Mouse (Mus musculus): ENCODE data around the gene Ermap.
A peak's percentile ranks its signal among the peaks of the same experiment; 100 is the strongest.

DNA sequence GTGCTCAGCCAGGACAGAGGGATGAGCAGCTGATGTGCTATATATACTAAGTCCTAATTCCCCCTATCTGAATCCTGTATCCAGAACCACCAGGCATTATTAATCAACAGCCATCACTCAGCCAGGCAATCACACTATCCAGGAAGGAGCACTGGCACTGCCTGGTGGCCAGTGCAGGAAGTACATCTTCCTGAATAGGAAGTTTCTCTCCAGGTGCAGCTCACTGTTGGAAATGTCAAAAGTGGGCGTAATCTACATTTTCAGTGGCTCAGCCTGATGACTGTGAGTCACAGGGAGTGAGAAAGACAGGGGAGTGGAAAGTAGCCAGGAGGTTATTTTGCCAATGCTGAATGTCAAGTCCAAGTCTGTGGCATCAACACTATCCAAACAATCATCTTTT, 33.9 kb upstream of the Ermap start:
- peak; percentile 71 for TF ChIP-seq CTCF (IDR thresholded peaks at IDR 0.05; ENCODE audit: control insufficient read depth, insufficient read depth, low read length)
- no peak for TF ChIP-seq POLR2A (IDR thresholded peaks at IDR 0.05; ENCODE audit: borderline replicate concordance, control insufficient read depth, low read depth, low read length)
